Mouse (Mus musculus): ENCODE data around the gene Tyk2.

DNA sequence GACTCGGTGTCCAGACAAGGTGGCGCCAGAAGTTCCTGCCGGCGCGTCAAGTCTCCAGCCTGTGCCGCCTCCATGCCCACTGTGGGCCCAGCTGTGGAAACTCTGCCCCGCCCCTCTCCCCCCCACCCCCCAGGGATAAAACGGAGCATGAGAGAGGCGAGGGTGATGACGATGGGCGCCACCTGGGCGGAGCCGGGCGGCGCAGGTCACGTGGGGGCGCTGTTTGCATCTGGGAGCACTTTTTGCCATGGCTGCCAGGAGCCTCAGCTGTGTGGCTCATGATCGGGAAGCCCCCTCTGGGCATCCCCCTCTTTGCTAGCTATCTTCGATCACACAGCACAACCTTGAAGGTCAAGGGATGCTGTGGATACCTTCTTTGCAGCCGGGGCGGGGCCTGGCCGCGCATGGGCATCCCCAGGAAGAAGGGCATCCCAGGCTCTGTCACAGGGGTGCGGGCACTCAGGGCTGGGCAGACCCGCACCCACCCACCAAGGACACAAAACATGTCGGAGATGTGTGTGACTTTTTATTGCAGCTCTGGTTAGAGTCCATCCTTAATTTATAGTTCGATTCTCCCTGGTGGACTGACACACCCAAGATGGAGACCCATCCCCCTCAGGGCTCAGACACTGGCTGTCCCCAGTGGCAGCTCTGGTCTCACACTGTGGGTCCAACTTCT is 63.9 kb downstream of the Tyk2 start, which contains the start of gene Zglp1:
- TF ChIP-seq CTCF (IDR thresholded peaks at IDR 0.05; ENCODE audit: low read depth, low read length) (no peak), POLR2AphosphoS5 (IDR thresholded peaks at IDR 0.05; ENCODE audit: insufficient replicate concordance, low read depth, low read length) (no peak), GATA1 (IDR thresholded peaks at IDR 0.05; ENCODE audit: borderline replicate concordance, low read length) (no peak), TAL1 (conservative IDR thresholded peaks at IDR 0.05; ENCODE audit: low read depth, low read length) (no peak), GATA2 (IDR thresholded peaks at IDR 0.05; ENCODE audit: borderline replicate concordance, low read depth, low read length) (no peak)

All from G1E (cell line).